Mouse (Mus musculus): ENCODE results near the gene Kifc1.
"Not testable (repeated sequence)": the region's sequence is repeated elsewhere in the genome, so short reads cannot be mapped to it uniquely, and the experiment has no call there.

- TF ChIP-seq POLR2A (IDR thresholded peaks at IDR 0.05; ENCODE audit: borderline replicate concordance, insufficient read depth, low read length); CTCF (IDR thresholded peaks at IDR 0.05; ENCODE audit: borderline replicate concordance, insufficient read depth, low read depth, low read length): not testable (repeated sequence)
Observed at GRCm38 (mm10) chr17:33903911-33904651, 13.6 kb upstream of the Kifc1 start.

All from cerebellum, adult 2 months (tissue).